Mouse (Mus musculus) erythroblast, embryonic 14.5 days (primary cell): Measurements from ENCODE around the gene Kcnma1. TPM values are rescaled to one million over a fixed set of nuclear protein-coding genes. Genes with fewer than 3 reads are reported as not detected.

Experiments used
- H3K27me3 ChIP-seq: 2 replicates; pipeline ENCODE4 v1.6.1; 2012; ENCODE audit warnings: inconsistent platforms; ENCODE audit not compliant: control insufficient read depth
- H3K36me3 ChIP-seq: 2 replicates; pipeline ENCODE4 v1.6.1; 2012; ENCODE audit warnings: mild to moderate bottlenecking, inconsistent platforms; ENCODE audit not compliant: control insufficient read depth
- H3K4me1 ChIP-seq: 2 replicates; pipeline ENCODE4 v1.6.1; 2012; ENCODE audit warnings: inconsistent platforms; ENCODE audit not compliant: control insufficient read depth
- H3K4me3 ChIP-seq: replicated peaks from 2 replicates; pipeline ENCODE3; 2012; ENCODE audit warnings: moderate library complexity, mild to moderate bottlenecking, inconsistent platforms
- H3K9me3 ChIP-seq: 2 replicates; pipeline ENCODE4 v1.6.1; 2012; ENCODE audit warnings: low read length, inconsistent platforms, mixed read lengths; ENCODE audit not compliant: control insufficient read depth
- GATA1 ChIP-seq: IDR thresholded peaks from 2 replicates; pipeline ENCODE4 v1.6.1; 2012; ENCODE audit warnings: low read length, inconsistent platforms, mixed read lengths
- TAL1 ChIP-seq: IDR thresholded peaks from 3 replicates; pipeline ENCODE4 v1.6.1; 2012; ENCODE audit warnings: low read length, inconsistent platforms, mixed read lengths
- polyA plus RNA-seq: library from polyadenylated mRNA; stranded (reverse); fragments of >175 nt; gene quantifications from 2 replicates; pipeline ENCODE4 v1.2.3, GENCODE M21; 2012

Gene Kcnma1
- polyA plus RNA-seq, 1 experiment: not detected

DNA sequence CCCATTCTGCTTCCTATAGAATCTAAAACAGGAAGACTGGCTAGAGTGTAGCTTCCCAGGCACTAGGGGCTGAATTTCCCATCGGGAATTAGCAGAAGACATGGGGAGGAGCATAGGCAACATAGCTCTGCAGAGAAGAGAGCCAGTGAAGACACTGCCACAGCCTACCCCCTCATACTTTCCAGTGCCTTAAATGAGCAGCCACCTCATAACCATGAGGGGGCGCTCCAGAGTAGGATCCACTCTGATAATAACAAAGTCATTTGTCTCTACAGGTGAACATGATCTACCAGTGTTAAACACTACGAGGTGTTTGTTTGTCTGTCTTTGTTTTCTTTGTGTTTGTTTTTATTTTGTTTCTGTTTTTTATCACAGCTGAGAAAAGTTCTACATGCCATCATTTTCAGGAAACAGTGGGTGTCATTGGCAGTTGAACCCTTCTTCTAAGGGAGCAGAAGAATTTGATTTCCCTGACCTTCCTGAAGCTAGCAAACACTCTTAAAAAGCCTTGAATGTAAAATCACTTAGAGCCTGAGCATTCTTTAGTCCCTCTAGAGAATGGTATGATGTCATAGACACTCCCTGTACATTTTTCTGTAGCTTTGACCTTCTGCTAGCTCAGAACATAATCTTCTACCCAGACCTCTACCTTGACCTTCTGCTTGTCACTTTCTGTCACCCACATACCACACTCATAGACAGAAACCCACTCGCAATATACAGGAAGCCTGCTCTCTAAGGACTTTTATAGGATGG, 747.6 kb downstream of the Kcnma1 start:
- Histone ChIP-seq H3K9me3 (no peaks in the 10 kb centered on the region), H3K4me3 (no peak overlapping the region), H3K36me3 (no peaks in the 10 kb centered on the region), H3K27me3 (no peaks in the 10 kb centered on the region), H3K4me1 (no peaks in the 10 kb centered on the region)
- TF ChIP-seq TAL1 (no peak), GATA1 (no peak)

- no peak overlapping the region for H3K4me3 ChIP-seq
- H3K36me3 ChIP-seq: no peaks in the 10 kb centered on the region
- H3K9me3 ChIP-seq: no peaks in the 10 kb centered on the region
- no peaks in the 10 kb centered on the region for H3K4me1 ChIP-seq
- TF ChIP-seq TAL1 (no peak), GATA1 (no peak)
- H3K27me3 ChIP-seq: no peaks in the 10 kb centered on the region
Measured at GRCm38 (mm10) chr14:23253154-23253553, 761.1 kb downstream of the Kcnma1 start.

GRCm38 (mm10) chr14:23244446-23244845, 769.8 kb downstream of the Kcnma1 start:
- H3K4me3 ChIP-seq: no peak overlapping the region
- H3K9me3 ChIP-seq: no peaks in the 10 kb centered on the region
- H3K36me3 ChIP-seq: no peaks in the 10 kb centered on the region
- no peaks in the 10 kb centered on the region for H3K4me1 ChIP-seq
- TF ChIP-seq TAL1: no peak
- TF ChIP-seq GATA1: no peak
- no peaks in the 10 kb centered on the region for H3K27me3 ChIP-seq

- H3K36me3 ChIP-seq: no peaks in the 10 kb centered on the region
- no peaks in the 10 kb centered on the region for H3K27me3 ChIP-seq
- no peaks in the 10 kb centered on the region for H3K9me3 ChIP-seq
- no peaks in the 10 kb centered on the region for H3K4me1 ChIP-seq
- TF ChIP-seq TAL1: no peak
- no peak for TF ChIP-seq GATA1
- H3K4me3 ChIP-seq: no peak overlapping the region
Measured at GRCm38 (mm10) chr14:23243857-23244256, 770.4 kb downstream of the Kcnma1 start.

Other genes with a start within 250 kb of the Kcnma1 start
- 0.03 TPM in 1 of 2 replicates, not detected in the other for gene Dlg5, start 231.4 kb upstream of the Kcnma1 start, polyA plus RNA-seq